Mouse (Mus musculus) MEL (cell line): ENCODE measurements around the gene Src.

ENCODE experiments used
- CHD1 ChIP-seq: IDR thresholded peaks from 2 replicates; pipeline ENCODE4 v1.6.1; 2012; ENCODE audit warnings: low read depth, mild to moderate bottlenecking, inconsistent platforms, low read length, improper control_type of control experiment
- CTCF ChIP-seq, 3 experiments: IDR thresholded peaks in 2 of 3; conservative IDR thresholded peaks in 1 of 3; 2 replicates each; pipeline ENCODE4 v1.5.1; 2011 to 2012; ENCODE audit warnings: low read length in 3 of 3, low read depth in 2 of 3, mild to moderate bottlenecking in 2 of 3, improper control_type of control experiment in 1 of 3, inconsistent platforms in 1 of 3, mixed read lengths in 1 of 3, moderate library complexity in 1 of 3; ENCODE audit not compliant: control insufficient read depth in 1 of 3, insufficient read depth in 1 of 3, poor library complexity in 1 of 3, severe bottlenecking in 1 of 3
- EP300 ChIP-seq, 2 experiments: IDR thresholded peaks; 2 replicates each; pipeline ENCODE4 v1.6.1; 2011; ENCODE audit warnings: improper control_type of control experiment in 2 of 2, low read length in 2 of 2, low read depth in 1 of 2, mild to moderate bottlenecking in 1 of 2
- GATA1 ChIP-seq: IDR thresholded peaks from 2 replicates; pipeline ENCODE4 v1.6.1; 2011; ENCODE audit warnings: low read depth, low read length, improper control_type of control experiment
- MAFK ChIP-seq: IDR thresholded peaks from 2 replicates; pipeline ENCODE4 v1.6.1; 2011; ENCODE audit warnings: low read depth, mild to moderate bottlenecking, low read length, improper control_type of control experiment, borderline replicate concordance
- MAX ChIP-seq: IDR thresholded peaks from 2 replicates; pipeline ENCODE4 v1.6.1; 2011; ENCODE audit warnings: low read length, improper control_type of control experiment
- MAZ ChIP-seq: IDR thresholded peaks from 2 replicates; pipeline ENCODE4 v1.6.1; 2012; ENCODE audit warnings: low read depth, mild to moderate bottlenecking, inconsistent platforms, low read length, improper control_type of control experiment
- MXI1 ChIP-seq: IDR thresholded peaks from 2 replicates; pipeline ENCODE4 v1.6.1; 2011; ENCODE audit warnings: mild to moderate bottlenecking, low read depth, low read length, improper control_type of control experiment
- MYB ChIP-seq: IDR thresholded peaks from 2 replicates; pipeline ENCODE4 v1.6.1; 2011; ENCODE audit warnings: mild to moderate bottlenecking, low read depth, low read length, improper control_type of control experiment
- NELFE ChIP-seq: IDR thresholded peaks from 2 replicates; pipeline ENCODE4 v1.6.1; 2011; ENCODE audit warnings: low read depth, low read length, improper control_type of control experiment
- POLR2A ChIP-seq, 2 experiments: IDR thresholded peaks; 2 replicates each; pipeline ENCODE4 v1.6.1; 2011 to 2012; ENCODE audit warnings: low read length in 2 of 2, mild to moderate bottlenecking in 2 of 2, control low read depth in 1 of 2, improper control_type of control experiment in 1 of 2, low read depth in 1 of 2, moderate library complexity in 1 of 2; ENCODE audit not compliant: control insufficient read depth in 1 of 2, insufficient read depth in 1 of 2, poor library complexity in 1 of 2
- SIN3A ChIP-seq: IDR thresholded peaks from 2 replicates; pipeline ENCODE4 v1.6.1; 2012; ENCODE audit warnings: low read length, improper control_type of control experiment, inconsistent platforms
- ZC3H11A ChIP-seq: IDR thresholded peaks from 2 replicates; pipeline ENCODE4 v1.6.1; 2012; ENCODE audit warnings: low read depth, mild to moderate bottlenecking, inconsistent platforms, low read length, improper control_type of control experiment
- ZKSCAN1 ChIP-seq: IDR thresholded peaks from 2 replicates; pipeline ENCODE4 v1.6.1; 2012; ENCODE audit warnings: low read depth, mild to moderate bottlenecking, inconsistent platforms, low read length, improper control_type of control experiment, moderate library complexity

- TF ChIP-seq GATA1 = no peak
- TF ChIP-seq NELFE = no peak
- TF ChIP-seq MYB = no peak
- no peak for TF ChIP-seq EP300 (IDR thresholded peaks at IDR 0.05; ENCODE audit: low read depth in 1 of 2, low read length in 2 of 2)
- no peak for TF ChIP-seq MAZ
- no peak for TF ChIP-seq POLR2A (IDR thresholded peaks at IDR 0.05; ENCODE audit: control insufficient read depth in 1 of 2, insufficient read depth in 1 of 2, low read depth in 1 of 2, low read length in 2 of 2, poor library complexity in 1 of 2)
- TF ChIP-seq MXI1 = no peak
- TF ChIP-seq CTCF (IDR thresholded peaks at IDR 0.05 in 2 of 3, conservative IDR thresholded peaks at IDR 0.05 in 1 of 3; ENCODE audit: control insufficient read depth in 1 of 3, insufficient read depth in 1 of 3, low read depth in 2 of 3, low read length in 3 of 3, poor library complexity in 1 of 3, severe bottlenecking in 1 of 3) = no peak
- no peak for TF ChIP-seq ZC3H11A
- no peak for TF ChIP-seq MAFK
- no peak for TF ChIP-seq MAX
- no peak for TF ChIP-seq SIN3A
- no peak for TF ChIP-seq CHD1
- no peak for TF ChIP-seq ZKSCAN1
These were observed 33.3 kb downstream of the Src start for GRCm38 (mm10) chr2:157451372-157452040.
